Comparison of ENCODE assay signal across 23 mouse cellular contexts in the genomic region with DNA sequence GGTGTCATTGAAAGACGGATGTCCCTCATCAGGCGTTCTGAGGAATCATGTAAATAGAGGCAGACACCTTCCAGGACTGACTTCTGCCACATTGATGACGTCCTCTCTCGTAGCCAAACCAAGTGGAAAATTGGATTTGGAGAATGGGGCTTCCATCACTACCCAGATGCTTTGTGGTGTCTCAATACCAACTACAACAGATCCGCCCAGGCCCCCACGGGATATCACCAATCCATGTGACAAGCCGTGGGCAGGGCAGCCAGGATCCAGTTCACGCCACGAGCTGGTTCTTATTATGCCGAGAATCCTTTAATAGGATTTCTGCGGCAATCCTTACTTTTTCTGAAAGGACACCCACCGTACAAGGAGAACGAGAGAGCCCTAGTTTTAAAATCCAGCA. TPM values are rescaled to one million over a fixed set of nuclear protein-coding genes. Genes with fewer than 3 reads are reported as not detected.
A peak's percentile ranks its signal among the peaks of the same experiment; 100 is the strongest.
DNase-seq lines count a peak whose midpoint lies in the region; ATAC-seq and TF ChIP-seq lines count a peak whose summit lies in the region.
"Had no signal": no experiment of that assay in that cellular context is flagged by ENCODE, and none has a peak within 500 bp of the region (broad histone marks: within the 10 kb centered on the region; RNA-seq: fewer than 3 reads in every experiment).

No protein-coding gene starts in this region.

- WGBS in hindbrain, embryonic 14.5 days, result 48% methylated on average over 13 of the region's 13 CpGs
- 16% methylated on average over 13 of the region's 13 CpGs for whole genome bisulfite sequencing in midbrain, embryonic 16.5 days

- TF ChIP-seq CTCF in brain, embryonic 14.5 days (IDR thresholded peaks at IDR 0.05; ENCODE audit: borderline replicate concordance, extremely low read depth, insufficient read depth, insufficient read length), result no peak

- TF ChIP-seq POLR2A in brain, embryonic 14.5 days (IDR thresholded peaks at IDR 0.05; ENCODE audit: borderline replicate concordance, extremely low read depth, insufficient read depth, insufficient read length, poor library complexity, severe bottlenecking), result no peak

- H3K27ac ChIP-seq in hindbrain, embryonic 14.5 days, result peak overlapping the region; percentile 78
- H3K27ac ChIP-seq in midbrain, embryonic 16.5 days (ENCODE audit: low read length), result no peak overlapping the region
- H3K27ac ChIP-seq: kidney, embryonic 15.5 days; liver, embryonic 12.5 days had no signal

- no peak overlapping the region for H3K4me3 ChIP-seq in hindbrain, embryonic 14.5 days (replicated peaks; ENCODE audit: low read length)
- H3K4me3 ChIP-seq in midbrain, embryonic 16.5 days (ENCODE audit: low read depth, low read length), result no peak overlapping the region
- H3K4me3 ChIP-seq: kidney, embryonic 15.5 days; liver, embryonic 12.5 days had no signal

- H3K9ac ChIP-seq in hindbrain, embryonic 14.5 days, result 0 out of 2 replicates have a peak overlapping the region, but pooled peaks have one; percentile 17
- H3K9ac ChIP-seq in midbrain, embryonic 16.5 days (ENCODE audit: low read depth, low read length), result peak overlapping the region; percentile 28; the same call in 1 of the 2 replicates
- H3K9ac ChIP-seq: kidney, embryonic 15.5 days; liver, embryonic 12.5 days; lung, embryonic 14.5 days had no signal

- peaks cover 22% of the 10 kb centered on the region for H3K4me1 ChIP-seq in hindbrain, embryonic 14.5 days (replicated peaks; ENCODE audit: control insufficient read depth, insufficient read depth, low read length)
- H3K4me1 ChIP-seq in midbrain, embryonic 16.5 days (ENCODE audit: control insufficient read depth, insufficient read depth, low read length), result peaks cover 21% of the 10 kb centered on the region; the same call in 1 of the 2 replicates

- no peaks in the 10 kb centered on the region for H3K9me3 ChIP-seq in hindbrain, embryonic 14.5 days (ENCODE audit: control insufficient read depth, low read length)
- H3K9me3 ChIP-seq in midbrain, embryonic 16.5 days (replicated peaks; ENCODE audit: control insufficient read depth, low read length, poor library complexity, severe bottlenecking), result no peaks in the 10 kb centered on the region
- H3K9me3 ChIP-seq: kidney, embryonic 15.5 days; liver, embryonic 12.5 days had no signal

- no peaks in the 10 kb centered on the region for H3K27me3 ChIP-seq in hindbrain, embryonic 14.5 days (ENCODE audit: control insufficient read depth, insufficient read depth, low read length)
- H3K27me3 ChIP-seq in midbrain, embryonic 16.5 days (ENCODE audit: control insufficient read depth, insufficient read depth, low read depth, low read length), result no peaks in the 10 kb centered on the region
- H3K27me3 ChIP-seq: kidney, embryonic 15.5 days; liver, embryonic 12.5 days had no signal

- H3K4me2 ChIP-seq in hindbrain, embryonic 14.5 days (replicated peaks), result peak overlapping the region; percentile 13
- H3K4me2 ChIP-seq in midbrain, embryonic 16.5 days (ENCODE audit: low read length), result peak overlapping the region; percentile 40
- H3K4me2 ChIP-seq: heart, embryonic 11.5 days; kidney, embryonic 15.5 days; liver, embryonic 12.5 days; lung, embryonic 14.5 days had no signal

- H3K36me3 ChIP-seq in hindbrain, embryonic 14.5 days (replicated peaks; ENCODE audit: control insufficient read depth, insufficient read depth), result no peaks in the 10 kb centered on the region
- H3K36me3 ChIP-seq in midbrain, embryonic 16.5 days (ENCODE audit: control insufficient read depth, insufficient read depth, low read length), result no peaks in the 10 kb centered on the region
- H3K36me3 ChIP-seq: kidney, embryonic 15.5 days; liver, embryonic 12.5 days had no signal

- peak; percentile 6 to 28 for DNase-seq in cerebellum, postnatal 14 days
- peak; percentile 55 for DNase-seq in brain, embryonic 14.5 days (ENCODE audit: low read depth)
- DNase-seq in hindbrain, embryonic 14.5 days (ENCODE audit: low spot score), result peak; percentile 36
- DNase-seq in testis, postnatal 10 days (ENCODE audit: low spot score), result no peak
- no peak for DNase-seq in gastrocnemius, postnatal 10 days
- DNase-seq in frontal cortex, adult 2 months (ENCODE audit: extremely low spot score in 1 of 2, low spot score in 1 of 2), result no peak
- DNase-seq: adrenal gland, postnatal 10 days; cerebellum, adult 18-20 months; heart, postnatal 14 days; lung, embryonic 14.5 days; lung, postnatal 4 days; spleen, adult 18-20 months; thymus, adult 2 months had no signal

- ATAC-seq in cerebellum, adult (ENCODE audit: insufficient number of reproducible peaks, low FRiP score, low TSS enrichment), result no peak
- peak; percentile 26; the same call in 1 of the 2 replicates for ATAC-seq in hindbrain, embryonic 14.5 days (ENCODE audit: low FRiP score)
- ATAC-seq in midbrain, embryonic 16.5 days, result no peak
- ATAC-seq: intestine, embryonic 16.5 days; liver, embryonic 12.5 days had no signal

RNA-seq across cellular contexts. Expression of a gene that starts 30.9 kb away (rescaled TPM):
- polyA plus RNA-seq in brain, embryonic 14.5 days (2012; rRNA removed), result 2.2 and 10.4 TPM in 2 replicates
- 11.8 and 14.2 TPM in 2 replicates for polyA plus RNA-seq in hindbrain, embryonic 14.5 days (2014; fragmentation: Nextera tagmentation; extraction: Ambion mirVana)
- 0.40 and 0.45 TPM in 2 replicates for polyA plus RNA-seq in midbrain, embryonic 16.5 days (2015; fragmentation: Nextera tagmentation; extraction: Ambion mirVana)
- not detected for total RNA-seq in gastrocnemius, postnatal 10 days (2021)
- polyA plus RNA-seq in frontal cortex, adult 2 months (2012; rRNA removed), result 0.04 and 0.11 TPM in 2 replicates
- total RNA-seq: heart, postnatal 14 days; MEL; neutrophil, adult 5-6 weeks had no signal
- polyA plus RNA-seq: heart, embryonic 11.5 days; intestine, embryonic 16.5 days; limb, embryonic 11.5 days; liver, embryonic 12.5 days; lung, embryonic 14.5 days; stomach, embryonic 14.5 days had no signal

Comparison
In these comparisons a context has a peak if more than half of its experiments do, and no peak if none do; other contexts are left out.
1. DNase-seq: peak in cerebellum, postnatal 14 days (2 of 2), brain, embryonic 14.5 days (single experiment) and hindbrain, embryonic 14.5 days (single experiment); none in testis, postnatal 10 days (single experiment), gastrocnemius, postnatal 10 days (single experiment) and frontal cortex, adult 2 months (0 of 2).